Comparison of ENCODE assay signal across 8 mouse cellular contexts in genomic region chr11:117081165-117082064, GRCm38 (mm10). TPM values are rescaled to one million over a fixed set of nuclear protein-coding genes. Genes with fewer than 3 reads are reported as not detected.
DNase-seq lines count a peak whose midpoint lies in the region; ATAC-seq and TF ChIP-seq lines count a peak whose summit lies in the region.

No protein-coding gene starts in this region.

- TF ChIP-seq CTCF in thymus, adult 2 months (IDR thresholded peaks at IDR 0.05; ENCODE audit: borderline replicate concordance, control insufficient read depth, extremely low read depth, insufficient read depth, low read length, poor library complexity): peak; percentile 36; the same call in 1 of the 2 replicates

- ATAC-seq in frontal cortex, adult (ENCODE audit: low TSS enrichment): peak; percentile 32
- ATAC-seq in lung, embryonic 16.5 days (ENCODE audit: low read depth): peak; percentile 83

- peak; percentile 89 for DNase-seq in MN1 (ENCODE audit: low spot score)
- DNase-seq in cerebellum, adult 8-10 months: peak; percentile 80
- DNase-seq in hindbrain, embryonic 10.5 days (ENCODE audit: low spot score): peak; percentile 79
- DNase-seq in layer of hippocampus, adult 8-10 months (ENCODE audit: low spot score in 2 of 2): peak; percentile 76 to 81
- DNase-seq in ovary, adult 18-20 months (ENCODE audit: low spot score): peak; percentile 75
- DNase-seq in thymus, adult 2 months: peak; percentile 55

- H3K9me3 ChIP-seq in hindbrain, embryonic 10.5 days: no peaks in the 10 kb centered on the region
- H3K9me3 ChIP-seq in lung, embryonic 16.5 days (ENCODE audit: control insufficient read depth, low read length): no peaks in the 10 kb centered on the region

- 0 out of 2 replicates have a peak overlapping the region, but pooled peaks have one; percentile 27 for H3K4me2 ChIP-seq in lung, embryonic 16.5 days (ENCODE audit: low read depth, low read length)

- peaks cover 53% of the 10 kb centered on the region for H3K36me3 ChIP-seq in hindbrain, embryonic 10.5 days
- H3K36me3 ChIP-seq in lung, embryonic 16.5 days (ENCODE audit: control insufficient read depth, insufficient read depth, low read length): peaks cover 14% of the 10 kb centered on the region
- H3K36me3 ChIP-seq in thymus, adult 2 months (ENCODE audit: control insufficient read depth, insufficient read depth, low read length): no peaks in the 10 kb centered on the region

- 35% methylated on average over 16 of the region's 16 CpGs for WGBS in hindbrain, embryonic 10.5 days
- 22% methylated on average over 16 of the region's 16 CpGs for WGBS in lung, embryonic 16.5 days
- 51% methylated on average over 16 of the region's 16 CpGs for WGBS in thymus, adult 2 months

- H3K4me1 ChIP-seq in hindbrain, embryonic 10.5 days (replicated peaks): peaks cover 42% of the 10 kb centered on the region
- peaks cover 37% of the 10 kb centered on the region for H3K4me1 ChIP-seq in lung, embryonic 16.5 days (replicated peaks; ENCODE audit: control insufficient read depth, insufficient read depth, low read length)
- H3K4me1 ChIP-seq in thymus, adult 2 months (replicated peaks; ENCODE audit: control insufficient read depth, insufficient read depth, low read length): peaks cover 13% of the 10 kb centered on the region

- no peak for TF ChIP-seq POLR2A in thymus, adult 2 months (IDR thresholded peaks at IDR 0.05; ENCODE audit: control insufficient read depth, extremely low read depth, insufficient read depth, low read length, poor library complexity)

- peak overlapping the region; percentile 2; the same call in 1 of the 2 replicates for H3K4me3 ChIP-seq in hindbrain, embryonic 10.5 days
- no peak overlapping the region for H3K4me3 ChIP-seq in lung, embryonic 16.5 days (ENCODE audit: low read length)
- no peak overlapping the region for H3K4me3 ChIP-seq in thymus, adult 2 months (ENCODE audit: control insufficient read depth, insufficient read depth, low read length)

- no peaks in the 10 kb centered on the region for H3K27me3 ChIP-seq in hindbrain, embryonic 10.5 days (ENCODE audit: insufficient read depth, poor library complexity, severe bottlenecking)
- H3K27me3 ChIP-seq in lung, embryonic 16.5 days (ENCODE audit: control insufficient read depth, insufficient read depth, low read depth, low read length): no peaks in the 10 kb centered on the region
- H3K27me3 ChIP-seq in thymus, adult 2 months (ENCODE audit: control insufficient read depth, insufficient read depth, low read length): no peaks in the 10 kb centered on the region

- peak overlapping the region; percentile 39; the same call in 1 of the 2 replicates for H3K9ac ChIP-seq in lung, embryonic 16.5 days (ENCODE audit: low read length)

- H3K27ac ChIP-seq in hindbrain, embryonic 10.5 days: peak overlapping the region; percentile 76
- H3K27ac ChIP-seq in lung, embryonic 16.5 days (ENCODE audit: low read length): peak overlapping the region; percentile 53
- no peak overlapping the region for H3K27ac ChIP-seq in thymus, adult 2 months (ENCODE audit: control insufficient read depth, insufficient read depth, low read length)

RNA-seq across cellular contexts. Expression of gene Sec14l1, which starts 33.6 kb away (rescaled TPM):
- polyA plus RNA-seq in hindbrain, embryonic 10.5 days (2016; fragmentation: Nextera tagmentation; extraction: Ambion mirVana): 57.0 and 58.2 TPM in 2 replicates
- total RNA-seq in layer of hippocampus, adult 8-10 months (2022): 100 to 1,000 TPM; 221 to 238 (median 233) TPM
- polyA plus RNA-seq in lung, embryonic 16.5 days (2015; fragmentation: Nextera tagmentation; extraction: Ambion mirVana): 74.5 and 76.5 TPM in 2 replicates
- 75.6 and 84.8 TPM in 2 replicates for polyA plus RNA-seq in thymus, adult 2 months (2012; rRNA removed)
